Mouse (Mus musculus) heart, adult 2 months (tissue): Measurements from ENCODE around the gene Wbp2.

Source experiments
- CTCF ChIP-seq: fragments of 200-600 bp; IDR thresholded peaks from 2 replicates; pipeline ENCODE4 v1.8.1; 2022; ENCODE audit warnings: antibody characterized with exemption, mild to moderate bottlenecking, moderate library complexity
- EP300 ChIP-seq: fragments of 200-500 bp; IDR thresholded peaks from 2 replicates; pipeline ENCODE4 v1.6.1; 2011; ENCODE audit warnings: low read depth, low read length, control low read depth; ENCODE audit not compliant: insufficient read depth
- POLR2A ChIP-seq: fragments of 200-500 bp; IDR thresholded peaks from 2 replicates; pipeline ENCODE4 v1.6.1; 2011; ENCODE audit warnings: mild to moderate bottlenecking, low read depth, low read length, control low read depth; ENCODE audit not compliant: insufficient read depth

GRCm38 (mm10) chr11:116083096-116083672 lies 3.6 kb downstream of the Wbp2 start:
- TF ChIP-seq CTCF = no peak
- no peak for TF ChIP-seq POLR2A
- TF ChIP-seq EP300 = no peak
